Mouse (Mus musculus) frontal cortex, adult 2 months (tissue): Measurements from ENCODE around the gene Senp5. TPM values are rescaled to one million over a fixed set of nuclear protein-coding genes. Genes with fewer than 3 reads are reported as not detected.
"Not testable (repeated sequence)": the region's sequence is repeated elsewhere in the genome, so short reads cannot be mapped to it uniquely, and the experiment has no call there.

Experiments
- DNase-seq, 2 experiments: peaks; one replicate each; pipeline ENCODE4 v3.0.0; 2022; ENCODE audit warnings: low spot score in 1 of 2; ENCODE audit errors: extremely low spot score in 1 of 2
- polyA plus RNA-seq: library from polyadenylated mRNA; depleted of rRNA; stranded (reverse); fragments of >200 nt; gene quantifications from 2 replicates; pipeline ENCODE4 v1.2.3, GENCODE M21; 2012; rRNA removed

Senp5 gene
- polyA plus RNA-seq, result 20.6 and 20.7 TPM in 2 replicates

DNA sequence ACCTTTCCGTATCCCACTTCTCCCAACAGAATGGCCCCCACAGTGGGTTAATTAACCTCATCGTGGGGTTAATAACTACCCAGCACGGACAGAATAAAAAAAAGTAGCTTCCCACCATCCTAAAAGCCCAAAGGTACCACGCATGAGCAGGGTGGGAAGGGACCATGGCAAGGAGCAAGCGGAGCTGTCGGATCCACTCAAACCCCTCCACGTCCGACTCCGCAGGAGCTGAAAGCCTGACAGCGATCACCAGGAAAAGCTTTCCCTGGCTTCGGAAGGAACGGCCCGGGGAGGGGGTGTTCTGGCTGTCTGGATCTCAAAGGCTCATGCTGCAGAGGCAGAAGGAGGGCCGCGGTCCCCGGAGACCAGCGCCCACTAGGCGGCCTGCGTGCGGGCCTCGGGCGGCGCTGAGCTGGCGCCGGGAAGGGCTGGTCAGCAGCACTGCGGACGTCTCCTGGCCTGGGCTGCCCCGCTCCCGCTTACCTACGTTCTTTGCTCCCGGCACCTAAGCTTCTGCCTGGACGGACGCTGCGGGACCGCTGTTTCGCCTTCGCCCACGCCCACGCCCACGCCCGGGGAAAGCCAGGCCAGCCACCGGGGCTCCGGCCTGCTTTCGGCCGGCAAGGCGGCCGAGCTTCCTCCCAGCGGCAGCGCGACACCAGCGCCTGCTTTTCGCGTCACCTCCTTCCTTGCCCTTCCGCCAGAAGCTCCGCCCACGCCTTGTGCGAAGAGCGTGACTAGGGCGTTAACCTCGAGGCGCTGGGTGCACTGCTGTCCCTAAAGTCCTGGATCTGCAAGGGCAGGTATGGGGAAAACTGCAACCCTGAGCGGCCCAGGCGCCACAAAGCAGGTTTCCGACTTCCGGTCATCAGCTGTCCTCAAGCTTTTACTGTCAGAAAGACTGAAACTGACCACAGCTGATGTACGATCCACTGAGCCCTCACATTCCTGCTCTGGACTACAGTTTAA lies at the start of gene Senp5:
TSS of gene Senp5 (minus strand) at position 779 of the 969 bp plus-strand sequence.
- peak; percentile 80 to 93 for DNase-seq

DNA sequence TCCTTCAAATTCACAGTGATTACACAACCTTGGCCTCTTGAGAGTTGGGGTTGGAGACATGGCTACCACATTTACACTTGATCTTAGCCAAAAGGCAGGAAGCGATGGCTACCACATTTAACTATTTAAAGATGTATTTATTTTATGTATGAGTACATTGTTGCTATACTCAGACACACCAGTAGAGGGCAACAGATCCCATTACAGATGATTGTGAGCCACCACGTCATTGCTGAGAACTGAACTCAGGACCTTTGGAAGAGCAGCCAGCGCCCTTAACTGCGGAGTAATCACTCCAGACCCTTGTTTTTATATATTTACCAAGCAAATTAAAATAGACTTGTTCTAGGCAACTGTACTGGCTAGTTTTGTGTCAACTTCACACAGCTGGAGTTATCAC lies 39.3 kb upstream of the Senp5 start:
- no peak for DNase-seq

DNA sequence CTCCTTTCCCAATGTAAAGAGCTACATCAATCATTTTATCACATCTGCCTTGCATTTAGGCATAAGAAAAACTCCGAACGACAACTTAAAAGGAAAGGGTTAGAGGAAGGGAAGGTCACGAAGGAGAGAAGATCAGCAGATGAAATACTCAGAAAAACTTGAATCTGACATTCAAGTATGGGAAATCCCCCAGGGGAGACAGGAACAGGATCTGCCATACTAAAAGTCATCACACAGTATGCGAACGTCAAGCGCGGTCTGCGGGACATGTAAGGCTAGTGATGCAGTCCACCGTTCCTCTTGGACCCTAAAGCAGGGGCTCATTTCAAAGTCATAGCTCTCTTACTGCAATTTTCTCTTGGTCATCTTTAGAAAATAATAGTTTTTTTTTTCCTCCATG lies 16.6 kb upstream of the Senp5 start:
- no peak for DNase-seq

DNA sequence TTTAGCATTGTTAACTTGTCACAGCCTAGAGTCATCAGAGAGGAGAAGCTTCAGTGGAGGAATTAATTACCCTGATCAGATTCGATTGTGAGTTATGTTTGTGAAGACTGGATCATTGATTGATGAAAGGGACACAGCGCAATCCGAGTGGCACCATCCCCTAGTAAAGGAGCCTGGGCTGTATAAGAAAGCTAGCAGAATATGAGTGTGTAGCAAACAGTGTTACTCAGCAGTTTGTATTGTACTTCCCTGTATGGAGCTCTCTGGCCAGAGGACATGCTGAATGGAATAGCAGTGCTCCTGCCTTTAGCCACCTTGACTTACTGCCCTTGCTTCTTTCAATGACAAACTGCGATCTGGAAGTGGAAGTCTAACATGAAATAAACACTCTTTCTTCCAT lies 7.2 kb upstream of the Senp5 start:
- DNase-seq, result no peak

DNA sequence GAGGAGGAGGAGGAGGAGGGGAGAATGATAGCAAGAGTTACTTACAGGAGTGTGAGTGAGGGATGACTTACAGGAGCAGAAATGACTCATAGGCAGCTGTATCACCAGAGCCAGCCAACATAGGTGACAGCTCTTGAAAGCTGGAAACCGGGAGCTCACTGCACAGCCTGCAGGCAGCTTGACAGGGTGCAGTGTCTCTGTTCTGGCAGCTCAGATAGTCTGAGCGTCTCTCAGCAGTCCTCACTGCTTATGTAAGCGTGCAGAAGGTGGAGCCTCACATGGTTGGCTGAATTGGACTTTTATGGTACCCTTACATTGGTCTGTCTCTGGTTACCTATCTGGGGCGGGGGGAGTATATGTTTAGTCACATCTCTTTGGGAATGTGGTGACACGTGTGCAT lies 6.8 kb upstream of the Senp5 start:
- DNase-seq, result peak; percentile 38 to 72

DNA sequence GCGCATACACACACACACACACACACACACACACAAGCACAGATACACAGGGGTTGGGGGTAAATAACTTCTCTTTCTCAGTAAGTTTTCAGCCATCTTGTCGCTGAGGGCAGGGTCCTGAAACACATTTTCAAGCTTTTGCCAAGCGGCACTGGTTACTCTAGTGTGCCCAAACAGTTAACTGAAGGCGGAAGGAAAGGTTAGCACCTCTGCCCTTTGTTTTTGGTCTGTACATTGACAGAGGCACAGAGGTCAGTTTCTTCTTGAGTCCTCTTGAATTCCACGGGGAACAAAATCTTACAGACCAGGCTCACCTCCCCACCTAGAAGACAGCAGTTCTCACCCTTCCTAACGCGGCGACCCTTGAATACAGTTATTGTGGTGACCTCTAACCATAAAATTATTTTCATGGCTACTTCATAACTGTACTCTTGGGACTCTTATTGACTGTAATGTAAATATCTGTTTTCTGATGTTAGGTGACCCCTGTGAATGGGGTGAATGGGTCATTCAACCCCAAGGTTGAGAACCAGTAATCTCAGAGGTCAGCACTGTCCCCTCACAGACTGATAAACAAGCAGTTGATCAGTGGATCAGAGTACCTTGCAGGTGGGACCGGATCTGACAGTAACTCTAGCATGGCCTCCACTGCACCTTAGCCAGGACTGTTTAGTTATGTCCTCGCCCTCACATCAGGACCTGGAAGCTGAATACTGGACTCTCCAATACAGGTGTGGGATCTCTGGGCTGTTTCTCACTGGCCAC lies 5.6 kb upstream of the Senp5 start:
- no peak for DNase-seq

DNA sequence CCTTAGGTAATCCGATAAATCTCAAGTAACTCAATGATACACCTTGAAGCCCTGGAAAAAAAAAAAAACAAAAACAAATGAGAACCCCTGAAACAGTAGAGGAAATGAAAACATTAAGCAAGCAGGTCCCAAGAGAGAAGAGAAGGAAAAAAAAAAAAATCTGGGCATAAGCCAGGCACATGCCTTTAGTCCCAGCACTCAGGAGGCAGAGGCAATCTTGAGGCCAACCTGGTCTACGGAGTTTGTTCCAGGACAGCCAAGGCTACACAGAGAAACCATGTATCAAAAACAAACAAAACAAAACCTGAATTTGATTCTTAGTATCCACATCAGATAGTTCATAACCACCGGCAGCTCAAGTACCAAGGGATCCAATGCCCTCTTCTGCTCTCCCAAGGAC lies 1.6 kb upstream of the Senp5 start:
- DNase-seq, result no peak

DNA sequence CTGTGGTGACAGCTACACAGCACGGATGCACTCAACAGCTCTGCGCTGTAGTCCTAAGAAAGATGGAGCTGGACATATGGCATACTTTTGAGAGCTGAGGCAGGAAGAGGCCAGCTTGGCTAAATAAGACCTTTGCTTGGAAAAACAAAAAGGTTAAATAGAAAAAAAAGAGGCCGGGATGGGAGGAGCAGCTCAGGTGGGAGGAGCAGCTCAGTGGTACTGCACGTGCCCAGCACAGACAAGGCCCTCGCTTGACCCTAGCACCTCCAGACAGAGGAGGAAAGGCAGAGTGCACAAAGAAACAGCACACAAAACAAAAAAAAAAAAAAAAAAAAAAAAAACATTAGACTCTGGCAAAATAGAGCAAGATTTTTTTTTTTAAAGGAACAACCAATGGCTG lies 6.7 kb downstream of the Senp5 start:
- no peak for DNase-seq

DNA sequence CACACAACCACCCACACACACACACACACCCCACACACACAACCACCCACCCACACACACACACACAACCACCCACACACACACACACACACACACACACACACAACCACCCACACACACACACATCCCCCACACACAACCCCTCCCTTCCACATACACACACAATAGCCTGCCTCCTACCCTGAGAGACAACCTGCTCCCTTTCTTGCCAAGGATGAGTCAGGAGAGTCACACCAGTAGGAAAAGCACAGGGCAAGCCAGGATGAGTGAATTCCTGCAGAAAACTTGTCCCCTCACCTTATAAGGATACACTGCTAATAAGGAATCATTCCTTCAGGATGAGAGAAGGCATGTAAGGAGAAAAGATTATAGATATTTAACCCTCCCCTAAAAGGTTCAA lies 9.1 kb downstream of the Senp5 start:
- DNase-seq, result no peak

DNA sequence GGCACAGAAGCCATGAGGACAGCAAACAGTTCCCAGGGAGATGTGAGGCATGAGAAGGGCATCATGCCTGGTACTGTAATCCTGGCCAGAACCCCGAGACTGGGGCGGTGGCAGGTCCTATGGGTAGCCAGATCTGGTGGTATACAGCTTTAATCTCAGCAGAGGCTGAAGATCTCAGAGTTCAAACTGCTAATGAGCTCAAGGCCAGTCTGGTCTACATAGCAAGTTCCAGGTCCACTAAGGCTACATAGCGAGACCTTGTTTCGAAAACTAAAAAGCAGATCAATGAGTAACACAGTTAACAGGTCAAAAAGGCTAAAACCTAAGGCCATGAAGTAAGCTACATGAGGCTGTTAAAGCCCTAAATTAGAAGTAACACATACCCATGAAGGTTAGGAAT lies 9.9 kb downstream of the Senp5 start:
- DNase-seq, result no peak

DNA sequence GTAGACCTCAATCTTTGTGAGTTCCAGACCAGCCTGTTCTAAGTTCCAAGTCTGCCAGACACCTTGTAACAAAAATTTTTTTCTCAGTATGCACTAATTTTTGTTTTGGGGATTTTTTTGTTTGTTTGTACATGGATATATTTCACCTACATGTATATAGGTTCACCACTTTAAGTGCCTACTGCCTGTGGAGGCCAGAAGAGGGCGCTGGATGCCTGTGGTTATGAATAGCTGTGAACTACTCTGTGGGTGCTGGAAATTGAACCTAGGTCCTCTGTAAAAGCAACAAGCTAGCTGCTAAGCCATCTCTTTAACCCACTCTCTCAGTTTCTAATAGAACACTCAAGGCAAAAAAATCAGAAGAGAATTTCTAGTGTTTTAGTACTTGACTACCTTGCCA lies 11.0 kb downstream of the Senp5 start:
- no peak for DNase-seq

DNA sequence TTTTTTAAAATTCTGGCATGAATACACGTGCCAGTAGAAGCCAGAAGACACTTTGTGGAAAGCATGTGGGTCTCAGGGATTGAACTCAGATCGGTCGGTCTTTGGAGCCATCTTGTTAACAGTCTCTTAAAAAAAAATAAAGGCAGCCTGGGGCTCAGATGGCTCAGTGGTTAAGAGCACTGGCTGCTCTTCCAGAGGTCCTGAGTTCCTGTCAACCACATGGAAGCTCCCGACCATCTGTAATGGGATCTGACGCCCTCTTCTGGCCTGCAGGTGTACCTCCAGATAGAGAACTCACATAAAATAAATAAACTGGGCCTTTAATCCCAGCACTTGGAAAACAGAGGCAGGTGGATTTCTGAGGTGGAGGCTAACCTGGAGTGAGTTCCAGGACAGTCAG lies 22.1 kb downstream of the Senp5 start:
- DNase-seq, result no peak

DNA sequence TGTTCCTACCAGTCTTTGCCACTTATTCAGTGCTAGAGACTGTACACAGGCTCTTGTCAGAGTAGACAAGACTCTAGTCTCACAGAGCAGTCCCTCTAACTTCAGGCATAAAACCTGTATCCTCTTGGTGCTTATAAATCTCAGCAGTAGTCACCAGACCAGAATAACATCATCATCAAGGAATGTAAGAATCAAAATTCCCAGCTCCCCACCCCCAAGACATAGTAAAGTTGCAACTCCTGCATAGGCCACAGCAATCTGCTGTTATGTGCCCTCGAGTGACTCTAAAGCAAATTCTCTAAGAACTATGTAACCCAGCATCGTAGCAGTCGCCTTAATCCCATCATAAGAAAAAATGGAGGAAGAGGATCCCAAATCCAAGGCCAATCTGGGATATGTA lies 23.6 kb downstream of the Senp5 start:
- DNase-seq, result no peak

DNA sequence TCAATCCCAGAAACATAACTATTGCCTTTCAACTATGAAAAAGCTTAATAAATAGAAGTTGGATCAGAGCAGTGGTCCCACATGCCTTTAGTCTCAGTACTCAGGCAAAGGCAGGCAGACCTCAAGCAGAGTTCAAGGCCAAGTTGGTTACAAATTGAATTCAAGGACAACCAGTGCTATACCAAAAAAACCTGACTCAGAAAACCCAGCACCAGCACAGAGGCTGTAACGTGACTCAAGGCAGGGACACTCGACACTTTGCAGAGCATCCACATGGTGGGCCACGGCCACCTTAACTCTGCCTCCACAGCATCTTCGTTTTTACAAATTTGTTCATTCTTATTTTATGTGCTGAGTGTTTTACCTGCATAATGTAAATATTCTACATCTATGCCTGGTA lies 27.8 kb downstream of the Senp5 start:
- no peak for DNase-seq

DNA sequence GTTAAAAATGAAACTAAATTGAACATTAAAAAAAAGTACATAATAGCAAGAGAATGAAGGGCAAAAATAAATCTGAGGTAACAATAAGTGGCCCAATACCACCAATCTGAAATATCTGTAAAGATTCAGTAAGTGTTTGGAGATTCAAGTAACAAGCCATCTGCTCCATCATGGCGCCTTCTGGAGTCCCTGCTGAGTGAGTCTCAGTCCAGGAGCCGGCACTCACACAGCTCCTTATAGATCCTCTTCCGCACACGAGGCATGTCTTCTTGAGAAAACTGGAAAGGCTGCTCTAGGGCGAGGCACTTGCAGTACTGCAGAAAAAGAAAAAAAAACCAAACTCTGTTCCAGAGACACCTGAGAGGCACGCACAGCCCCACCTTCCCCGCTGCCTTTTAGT lies 39.9 kb downstream of the Senp5 start:
- peak in 1 of 2 experiments; percentile 56 for DNase-seq

DNA sequence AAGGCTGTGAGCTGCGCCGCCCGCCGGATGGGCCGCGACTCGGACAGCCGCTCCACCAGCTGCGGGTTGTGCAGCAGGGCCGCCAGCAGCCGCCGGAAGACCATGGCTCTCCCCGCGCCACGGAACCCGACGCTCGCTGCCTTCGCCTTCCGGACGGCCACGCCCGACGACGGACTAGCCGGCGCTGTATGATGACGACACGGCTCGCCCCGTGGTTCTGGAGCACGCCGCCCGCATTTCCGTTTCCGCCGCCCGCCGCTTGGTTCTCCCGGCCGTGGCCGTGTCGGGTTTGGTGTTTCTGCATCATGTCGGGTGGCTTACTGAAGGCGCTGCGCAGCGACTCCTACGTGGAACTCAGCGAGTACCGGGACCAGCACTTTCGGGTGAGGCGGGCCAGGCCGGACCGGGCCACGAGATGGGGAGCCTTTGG lies 54.7 kb downstream of the Senp5 start, which contains the start of the genes 0610012G03Rik and Ncbp2:
TSS of gene 0610012G03Rik (minus strand) at position 150 of the 430 bp plus-strand sequence.
TSS of gene Ncbp2 (plus strand) at position 169 of the 430 bp plus-strand sequence.
- DNase-seq, result peak; percentile 85 to 97

DNA sequence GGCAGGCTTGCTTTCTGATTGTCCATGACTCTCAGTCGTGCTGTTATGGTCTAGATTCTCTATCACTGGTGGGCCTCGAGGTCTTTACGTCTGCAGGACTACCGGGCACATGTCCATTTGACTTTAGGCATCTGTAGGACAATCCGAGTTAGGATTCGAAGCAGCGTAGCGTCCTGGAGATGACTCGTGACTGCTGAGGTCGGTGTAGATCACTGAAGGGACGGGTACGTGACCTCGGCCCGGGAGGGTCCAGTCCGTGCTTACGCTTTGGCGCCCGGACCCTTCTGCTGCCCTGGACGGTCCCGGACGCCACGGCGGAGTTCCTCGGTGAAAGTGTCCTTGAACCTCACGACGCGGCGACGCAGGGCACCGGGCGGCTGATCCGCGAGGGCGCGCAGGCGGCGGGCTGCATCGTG lies 55.2 kb downstream of the Senp5 start:
- peak in 1 of 2 experiments; percentile 27 for DNase-seq

DNA sequence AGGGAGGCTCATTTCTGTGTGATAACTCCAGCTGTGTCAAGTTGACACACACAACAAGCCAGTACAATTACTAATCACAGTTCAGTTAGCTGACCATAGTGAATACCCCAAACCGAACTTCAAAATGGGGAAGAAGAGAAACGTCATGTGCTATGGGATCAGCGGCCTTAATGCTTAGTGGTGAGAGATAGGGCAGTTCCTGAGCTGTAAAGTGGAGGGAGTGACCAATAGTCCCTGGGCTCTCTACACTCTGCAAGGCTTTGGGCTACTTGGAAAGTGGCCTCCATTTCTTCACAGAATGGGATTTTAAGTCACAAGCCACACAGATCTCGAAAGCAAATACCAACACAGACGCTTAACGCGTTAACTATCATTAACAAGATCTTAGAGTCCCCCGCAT lies 55.8 kb downstream of the Senp5 start:
- DNase-seq, result no peak

DNA sequence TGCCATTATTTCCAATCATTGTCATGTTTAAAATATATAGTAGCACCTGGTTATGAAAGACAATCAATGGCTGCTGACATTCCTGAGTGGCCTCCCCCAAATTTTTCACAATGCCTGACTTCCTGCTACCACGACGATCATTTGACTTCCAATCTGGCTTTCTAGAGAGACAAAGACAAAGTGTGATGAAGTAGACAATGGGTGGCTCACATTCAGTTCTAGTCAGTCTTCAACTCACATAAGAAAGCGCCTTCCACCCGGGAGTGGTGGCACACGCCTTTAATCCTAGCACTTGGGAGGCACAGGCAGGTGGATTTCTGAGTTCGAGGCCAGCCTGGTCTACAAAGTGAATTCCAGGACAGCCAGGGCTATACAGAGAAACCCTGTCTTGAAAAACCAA lies 57.1 kb downstream of the Senp5 start:
- DNase-seq, result not testable (repeated sequence)

DNA sequence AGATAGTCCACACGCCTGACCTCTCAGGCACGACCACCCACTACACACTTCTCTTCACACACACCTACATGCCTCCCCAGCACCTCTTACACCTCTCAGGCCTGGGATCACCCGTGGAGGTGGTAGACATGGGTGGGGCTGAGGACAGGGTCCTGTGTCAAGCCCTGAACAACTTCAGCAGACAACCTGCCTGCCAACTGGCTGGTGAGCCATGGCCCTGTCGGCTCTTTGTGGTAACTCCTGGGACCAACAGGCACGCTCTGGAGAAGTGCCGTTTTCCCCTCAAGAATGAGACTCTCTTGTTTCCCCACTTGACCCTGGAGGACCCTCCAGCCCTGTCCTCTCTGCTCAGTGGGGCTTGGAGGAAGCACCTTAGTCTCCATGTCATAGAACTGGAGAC lies 57.7 kb downstream of the Senp5 start:
- no peak for DNase-seq

DNA sequence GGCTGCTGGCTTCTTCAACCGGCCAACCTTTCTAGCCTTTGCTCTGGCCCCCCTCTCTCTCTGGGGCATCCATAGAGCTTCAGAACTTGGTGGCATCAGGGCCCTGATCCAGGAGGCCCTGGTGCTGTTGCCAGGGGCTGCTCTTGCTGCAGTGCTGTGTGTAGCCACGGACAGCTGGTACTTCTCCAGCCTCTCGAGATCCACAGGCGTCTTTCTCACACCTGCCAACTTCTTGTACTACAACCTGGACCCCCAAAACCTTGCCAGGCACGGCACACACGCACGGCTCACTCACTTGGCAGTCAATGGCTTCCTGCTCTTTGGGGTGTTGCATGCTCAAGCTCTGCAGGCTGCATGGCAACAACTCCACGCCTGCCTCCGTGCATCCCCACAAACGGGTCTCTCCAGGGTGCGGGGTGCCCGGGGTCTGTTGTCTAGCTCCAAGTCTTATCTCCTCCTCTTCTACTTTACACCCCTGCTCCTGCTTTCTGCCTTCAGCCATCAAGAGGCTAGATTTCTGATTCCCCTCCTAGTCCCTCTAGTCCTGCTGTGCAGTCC lies 58.3 kb downstream of the Senp5 start:
- no peak for DNase-seq
